Mouse (Mus musculus) erythroblast, adult 5-6 weeks (primary cell): ENCODE measurements around the gene Borcs6. TPM values are rescaled to one million over a fixed set of nuclear protein-coding genes. Genes with fewer than 3 reads are reported as not detected.

Experiments
- ATAC-seq: replicated peaks from 2 replicates; pipeline ENCODE4 v1.8.0; 2016; ENCODE audit warnings: moderate number of reproducible peaks, mild to moderate bottlenecking, moderate TSS enrichment, inconsistent platforms; ENCODE audit not compliant: poor library complexity, low FRiP score, severe bottlenecking
- total RNA-seq, 2 experiments: library from RNA; stranded (forward) in 1 of 2; stranded (reverse) in 1 of 2; fragments of 150-400 nt in 1 of 2; fragments of 200-764, 138-1000 nt in 1 of 2; gene quantifications; 2 replicates each; pipeline versions ENCODE4 v1.2.3 to v1.2.4; 2015 to 2017; ENCODE audit warnings: low replicate concordance in 2 of 2

Borcs6 gene
- total RNA-seq, 2 experiments from 2014 or later, result 1.0 to 2.5 TPM

- ATAC-seq, result peak; percentile 26; the same call in 1 of the 2 replicates
Measured at GRCm38 (mm10) chr11:69066163-69066861, 6.8 kb downstream of the Borcs6 start.

GRCm38 (mm10) chr11:69066956-69067355, 7.4 kb downstream of the Borcs6 start:
- ATAC-seq, result peak; percentile 50

- no peak for ATAC-seq
Measured at GRCm38 (mm10) chr11:69067601-69068000, 8.1 kb downstream of the Borcs6 start.

- no peak for ATAC-seq
Measured at GRCm38 (mm10) chr11:69070093-69070492, 10.6 kb downstream of the Borcs6 start.

GRCm38 (mm10) chr11:69070590-69071222, 11.2 kb downstream of the Borcs6 start, which contains the start of gene Tmem107:
Gene Tmem107 (plus strand): TSS chr11:69070806.
- peak; percentile 74 for ATAC-seq

GRCm38 (mm10) chr11:69071262-69071661, 11.7 kb downstream of the Borcs6 start:
- ATAC-seq, result no peak

- no peak for ATAC-seq
Measured at GRCm38 (mm10) chr11:69072234-69072633, 12.7 kb downstream of the Borcs6 start.

GRCm38 (mm10) chr11:69072666-69073064, 13.1 kb downstream of the Borcs6 start:
- ATAC-seq, result no peak

GRCm38 (mm10) chr11:69073065-69073888, 13.8 kb downstream of the Borcs6 start:
- peak; percentile 69 for ATAC-seq

GRCm38 (mm10) chr11:69073951-69074775, 14.6 kb downstream of the Borcs6 start:
- no peak for ATAC-seq

- no peak for ATAC-seq
Measured at GRCm38 (mm10) chr11:69074776-69075069, 15.2 kb downstream of the Borcs6 start.

GRCm38 (mm10) chr11:69075764-69076479, 16.4 kb downstream of the Borcs6 start:
- no peak for ATAC-seq

- no peak for ATAC-seq
Measured at GRCm38 (mm10) chr11:69076572-69076971, 17.1 kb downstream of the Borcs6 start.

GRCm38 (mm10) chr11:69077316-69077715, 17.8 kb downstream of the Borcs6 start:
- ATAC-seq, result no peak

GRCm38 (mm10) chr11:69078041-69078440, 18.5 kb downstream of the Borcs6 start:
- ATAC-seq, result no peak

GRCm38 (mm10) chr11:69078805-69079438, 19.4 kb downstream of the Borcs6 start:
- ATAC-seq, result no peak

- no peak for ATAC-seq
Measured at GRCm38 (mm10) chr11:69080102-69080854, 20.8 kb downstream of the Borcs6 start.

- ATAC-seq, result no peak
Measured at GRCm38 (mm10) chr11:69080855-69081222, 21.3 kb downstream of the Borcs6 start.
